Mouse (Mus musculus) kidney, embryonic 15.5 days (tissue): ENCODE data around the gene Gm45140. TPM values are rescaled to one million over a fixed set of nuclear protein-coding genes. Genes with fewer than 3 reads are reported as not detected.

Experiments used
- ATAC-seq: fragments of 200-750 bp; cut with Nextera tagmentation; replicated peaks from 2 replicates; pipeline ENCODE4 v1.8.0; 2017; ENCODE audit warnings: moderate TSS enrichment; ENCODE audit not compliant: low FRiP score
- H3K27ac ChIP-seq: fragments of 300-500 bp; sonication (generic); 2 replicates; pipeline ENCODE4 v1.5.1; 2015; ENCODE audit warnings: mild to moderate bottlenecking, inconsistent platforms
- H3K27me3 ChIP-seq: fragments of 300-500 bp; sonication (generic); 2 replicates; pipeline ENCODE4 v1.6.1; 2015; ENCODE audit warnings: inconsistent platforms
- H3K36me3 ChIP-seq: fragments of 300-500 bp; sonication (generic); 2 replicates; pipeline ENCODE4 v1.6.1; 2015; ENCODE audit warnings: inconsistent platforms
- H3K4me1 ChIP-seq: fragments of 300-500 bp; sonication (generic); 2 replicates; pipeline ENCODE4 v1.6.1; 2015; ENCODE audit warnings: inconsistent platforms
- H3K4me2 ChIP-seq: fragments of 300-500 bp; sonication (generic); 2 replicates; pipeline ENCODE4 v1.6.1; 2015; ENCODE audit warnings: moderate library complexity, mild to moderate bottlenecking, inconsistent platforms
- H3K4me3 ChIP-seq: fragments of 300-500 bp; sonication (generic); replicated peaks from 2 replicates; pipeline ENCODE4 v1.5.1; 2015; ENCODE audit warnings: mild to moderate bottlenecking, inconsistent platforms
- H3K9ac ChIP-seq: fragments of 300-500 bp; sonication (generic); 2 replicates; pipeline ENCODE4 v1.6.1; 2015; ENCODE audit warnings: mild to moderate bottlenecking, inconsistent platforms
- H3K9me3 ChIP-seq: fragments of 300-500 bp; sonication (generic); replicated peaks from 2 replicates; pipeline ENCODE4 v1.6.1; 2016; ENCODE audit warnings: inconsistent platforms
- WGBS: fragments of 180-500 bp; shearing (Covaris S2); methylation state at CpG from one replicate; pipeline ENCODE4 v1.1.7; 2015; ENCODE audit warnings: mixed read lengths; 5-methylcytosine and 5-hydroxymethylcytosine counted together
- polyA plus RNA-seq: library from polyadenylated mRNA; unstranded; fragments of >200 nt; fragmentation: Nextera tagmentation; extraction: Ambion mirVana; gene quantifications from 2 replicates; pipeline ENCODE4 v1.2.1, GENCODE M21; 2015

The Gm45140 gene
- polyA plus RNA-seq, 1 experiment from 2014 or later: 3.9 TPM

GRCm38 (mm10) chr6:87742804-87743203 lies 92.8 kb downstream of the Gm45140 start:
- H3K9me3 ChIP-seq: no peaks in the 10 kb centered on the region
- no peak overlapping the region for H3K4me2 ChIP-seq
- no peak overlapping the region for H3K27ac ChIP-seq
- H3K27me3 ChIP-seq: no peaks in the 10 kb centered on the region
- no peak overlapping the region for H3K4me3 ChIP-seq
- H3K4me1 ChIP-seq: peaks cover 26% of the 10 kb centered on the region
- ATAC-seq: no peak
- H3K36me3 ChIP-seq: no peaks in the 10 kb centered on the region
- no peak overlapping the region for H3K9ac ChIP-seq
- 82% methylated on average over 5 of the region's 5 CpGs for WGBS

GRCm38 (mm10) chr6:87741978-87742377 lies 93.6 kb downstream of the Gm45140 start:
- 89% methylated on average over 8 of the region's 8 CpGs for WGBS
- Histone ChIP-seq H3K36me3 (no peaks in the 10 kb centered on the region), H3K9me3 (no peaks in the 10 kb centered on the region), H3K4me2 (no peak overlapping the region), H3K4me3 (no peak overlapping the region), H3K27me3 (no peaks in the 10 kb centered on the region; the same call in 1 of the 2 replicates), H3K4me1 (peaks cover 22% of the 10 kb centered on the region), H3K27ac (no peak overlapping the region), H3K9ac (no peak overlapping the region)
- ATAC-seq: no peak

- no peak for ATAC-seq
- Histone ChIP-seq H3K9ac (no peak overlapping the region), H3K4me2 (no peak overlapping the region), H3K9me3 (no peaks in the 10 kb centered on the region), H3K36me3 (no peaks in the 10 kb centered on the region), H3K4me1 (peaks cover 11% of the 10 kb centered on the region), H3K27me3 (peaks cover 8% of the 10 kb centered on the region; the same call in 1 of the 2 replicates), H3K27ac (0 out of 2 replicates have a peak overlapping the region, but pooled peaks have one; percentile 59), H3K4me3 (no peak overlapping the region)
These were observed 95.1 kb downstream of the Gm45140 start for GRCm38 (mm10) chr6:87740496-87740895.

- no peak overlapping the region for H3K9ac ChIP-seq
- no peak overlapping the region for H3K4me3 ChIP-seq
- no peaks in the 10 kb centered on the region for H3K36me3 ChIP-seq
- H3K27me3 ChIP-seq: peaks cover 13% of the 10 kb centered on the region
- no peak overlapping the region for H3K4me2 ChIP-seq
- no peaks in the 10 kb centered on the region for H3K9me3 ChIP-seq
- ATAC-seq: no peak
- peak overlapping the region; percentile 59 for H3K27ac ChIP-seq
- WGBS: 51% methylated on average over 6 of the region's 6 CpGs
- H3K4me1 ChIP-seq: peaks cover 8% of the 10 kb centered on the region; the same call in 1 of the 2 replicates
These were observed 95.7 kb downstream of the Gm45140 start for GRCm38 (mm10) chr6:87739898-87740297.

Other genes with a start within 250 kb of the Gm45140 start
- 5.2 and 5.4 TPM in 2 replicates for gene Prokr1, start 245.1 kb downstream of the Gm45140 start, polyA plus RNA-seq
- 15.9 and 18.9 TPM in 2 replicates for gene Aplf, start 163.6 kb downstream of the Gm45140 start, polyA plus RNA-seq
- 1.4 and 1.5 TPM in 2 replicates for gene Efcc1, start 104.9 kb downstream of the Gm45140 start, polyA plus RNA-seq
- gene Gp9, start 57.7 kb downstream of the Gm45140 start, polyA plus RNA-seq: 1.9 and 2.0 TPM in 2 replicates
- 12.6 and 12.7 TPM in 2 replicates for gene Rab43, start 23.6 kb downstream of the Gm45140 start, polyA plus RNA-seq
- 57.3 and 62.9 TPM in 2 replicates for gene Isy1, start 3.0 kb upstream of the Gm45140 start, polyA plus RNA-seq
- 1,107 and 1,171 TPM in 2 replicates for gene Cnbp, start 15.3 kb upstream of the Gm45140 start, polyA plus RNA-seq
- gene Copg1, start 52.0 kb upstream of the Gm45140 start, polyA plus RNA-seq: 159 and 164 TPM in 2 replicates
- 58.5 and 59.5 TPM in 2 replicates for gene Hmces, start 78.1 kb upstream of the Gm45140 start, polyA plus RNA-seq
- gene H1fx, start 145.8 kb upstream of the Gm45140 start, polyA plus RNA-seq: 25.8 and 28.0 TPM in 2 replicates
- 212 and 224 TPM in 2 replicates for gene Rab7, start 209.5 kb upstream of the Gm45140 start, polyA plus RNA-seq
- 403 and 425 TPM in 2 replicates for gene Rpn1, start 248.7 kb upstream of the Gm45140 start, polyA plus RNA-seq